Mouse (Mus musculus): ENCODE results near the gene Tmc2. TPM values are rescaled to one million over a fixed set of nuclear protein-coding genes. Genes with fewer than 3 reads are reported as not detected.

The Tmc2 gene
- total RNA-seq (2014; rRNA removed; ENCODE audit: low replicate concordance) (not detected in 2 replicates), polyA plus RNA-seq (2015; fragmentation: Nextera tagmentation; extraction: Ambion mirVana) (not detected in 2 replicates)

DNA sequence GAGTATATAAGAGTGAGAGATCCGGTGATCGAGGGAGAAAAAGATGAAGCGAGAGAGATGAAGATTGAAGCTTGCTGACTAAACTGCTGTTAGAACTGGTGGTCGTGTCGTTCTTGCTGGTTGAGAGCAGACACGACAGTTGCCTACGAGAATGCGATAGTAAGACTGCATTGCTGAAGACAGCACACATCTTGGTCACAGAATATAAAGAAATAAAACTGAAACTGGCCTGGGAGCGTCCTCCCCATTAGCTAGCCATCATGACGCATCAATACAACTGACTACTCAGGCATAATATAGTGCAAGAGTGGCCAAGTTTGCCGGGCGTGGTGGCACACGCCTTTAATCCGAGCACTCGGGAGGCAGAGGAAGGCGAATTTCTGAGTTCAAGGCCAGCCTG lies at the start of gene Tmc2:
Gene Tmc2, plus strand, starts transcription at position 301 of the 400 bp plus-strand sequence.
- TF ChIP-seq EP300 (IDR thresholded peaks at IDR 0.05; ENCODE audit: low read depth), result no peak
- TF ChIP-seq CTCF (IDR thresholded peaks at IDR 0.05; ENCODE audit: low read depth), result no peak
- Histone ChIP-seq H3K9me3 (replicated peaks; ENCODE audit: control insufficient read depth, low read length) (0 out of 2 replicates have a peak, but pooled peaks cover 3% of the 10 kb centered on the region), H3K4me2 (ENCODE audit: low read depth, low read length) (no peak within 1 kb of the TSS), H3K4me1 (ENCODE audit: control insufficient read depth, insufficient read depth) (no peaks in the 10 kb centered on the region), H3K36me3 (replicated peaks; ENCODE audit: control insufficient read depth, insufficient read depth, low read length) (no peaks in the 10 kb centered on the region), H3K4me3 (ENCODE audit: low read depth, low read length) (no peak within 1 kb of the TSS), H3K9ac (replicated peaks; ENCODE audit: low read depth, low read length) (no peak within 1 kb of the TSS), H3K27me3 (ENCODE audit: control insufficient read depth, insufficient read depth, low read length) (no peaks in the 10 kb centered on the region), H3K27ac (ENCODE audit: low read depth) (no peak within 1 kb of the TSS)
- WGBS, result 91% methylated on average over 16 of the region's 16 CpGs
- DNase-seq (ENCODE audit: low spot score), result no peak
- ATAC-seq (ENCODE audit: insufficient read depth, low read depth), result no peak

DNA sequence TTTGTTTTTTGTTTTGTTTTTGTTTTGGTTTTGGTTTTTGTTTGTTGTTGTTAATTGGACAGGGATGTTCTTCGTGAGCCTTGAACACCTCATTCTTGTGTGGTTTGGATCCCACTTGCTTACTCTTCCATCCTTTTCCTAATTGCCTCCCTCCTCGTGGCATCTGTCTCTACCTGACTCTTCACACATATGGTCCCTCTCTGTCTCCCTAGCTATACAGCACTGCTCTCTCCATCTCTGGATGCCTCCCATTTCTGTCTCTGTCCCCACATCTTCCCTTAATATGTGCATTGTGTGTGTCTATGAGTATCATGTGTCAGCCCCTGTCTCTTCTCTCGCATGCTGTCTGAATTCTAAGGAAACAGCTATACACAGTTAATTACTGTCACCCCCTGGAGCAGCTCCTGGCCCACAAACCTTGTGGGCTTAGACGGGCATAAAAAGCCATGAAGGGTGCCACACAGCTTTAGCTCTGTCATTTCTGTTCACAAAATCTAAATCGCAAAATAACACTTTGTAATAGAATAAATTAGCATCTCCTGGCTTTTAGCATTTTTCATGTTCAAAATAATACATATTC lies 48.8 kb upstream of the Tmc2 start:
- 78% methylated on average over 5 of the region's 5 CpGs for WGBS
- no peak overlapping the region for H3K4me2 ChIP-seq (ENCODE audit: low read depth, low read length)
- no peak overlapping the region for H3K4me3 ChIP-seq (ENCODE audit: low read depth, low read length)
- no peaks in the 10 kb centered on the region for H3K4me1 ChIP-seq (ENCODE audit: control insufficient read depth, insufficient read depth)
- ATAC-seq (ENCODE audit: insufficient read depth, low read depth) (no peak), DNase-seq (ENCODE audit: low spot score) (no peak)
- no peak overlapping the region for H3K9ac ChIP-seq (replicated peaks; ENCODE audit: low read depth, low read length)
- H3K27me3 ChIP-seq (ENCODE audit: control insufficient read depth, insufficient read depth, low read length), result no peaks in the 10 kb centered on the region
- H3K9me3 ChIP-seq (replicated peaks; ENCODE audit: control insufficient read depth, low read length), result no peaks in the 10 kb centered on the region
- H3K36me3 ChIP-seq (replicated peaks; ENCODE audit: control insufficient read depth, insufficient read depth, low read length), result no peaks in the 10 kb centered on the region
- TF ChIP-seq CTCF (IDR thresholded peaks at IDR 0.05; ENCODE audit: low read depth), result no peak
- no peak for TF ChIP-seq EP300 (IDR thresholded peaks at IDR 0.05; ENCODE audit: low read depth)
- H3K27ac ChIP-seq (ENCODE audit: low read depth), result no peak overlapping the region

DNA sequence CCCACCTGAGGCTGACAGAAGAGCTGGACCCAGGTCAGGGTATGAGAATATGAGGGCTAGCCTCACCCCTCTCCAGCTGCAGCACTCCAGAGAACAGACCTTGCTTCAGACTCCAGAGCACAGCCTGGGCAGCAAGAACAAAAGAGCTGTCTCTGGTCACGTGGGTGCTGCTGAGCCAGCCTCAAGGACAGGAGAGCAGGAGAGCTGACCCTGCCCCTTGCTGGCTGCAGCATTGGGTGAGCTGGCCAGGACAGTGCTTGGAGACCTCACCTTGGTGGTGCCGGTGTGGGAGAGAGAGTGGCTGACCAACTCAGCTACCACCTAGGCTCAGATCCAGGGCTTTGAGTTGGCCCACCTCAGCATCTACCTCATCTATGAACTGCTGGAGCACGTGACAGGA lies 39.8 kb upstream of the Tmc2 start:
- ATAC-seq (ENCODE audit: insufficient read depth, low read depth) (no peak), DNase-seq (ENCODE audit: low spot score) (no peak)
- no peaks in the 10 kb centered on the region for H3K27me3 ChIP-seq (ENCODE audit: control insufficient read depth, insufficient read depth, low read length)
- no peak overlapping the region for H3K4me2 ChIP-seq (ENCODE audit: low read depth, low read length)
- H3K4me1 ChIP-seq (ENCODE audit: control insufficient read depth, insufficient read depth), result no peaks in the 10 kb centered on the region
- 74% methylated on average over 3 of the region's 3 CpGs for WGBS
- no peaks in the 10 kb centered on the region for H3K9me3 ChIP-seq (replicated peaks; ENCODE audit: control insufficient read depth, low read length)
- no peak overlapping the region for H3K9ac ChIP-seq (replicated peaks; ENCODE audit: low read depth, low read length)
- TF ChIP-seq EP300 (IDR thresholded peaks at IDR 0.05; ENCODE audit: low read depth), result no peak
- TF ChIP-seq CTCF (IDR thresholded peaks at IDR 0.05; ENCODE audit: low read depth), result no peak
- no peak overlapping the region for H3K27ac ChIP-seq (ENCODE audit: low read depth)
- no peak overlapping the region for H3K4me3 ChIP-seq (ENCODE audit: low read depth, low read length)
- H3K36me3 ChIP-seq (replicated peaks; ENCODE audit: control insufficient read depth, insufficient read depth, low read length), result no peaks in the 10 kb centered on the region

DNA sequence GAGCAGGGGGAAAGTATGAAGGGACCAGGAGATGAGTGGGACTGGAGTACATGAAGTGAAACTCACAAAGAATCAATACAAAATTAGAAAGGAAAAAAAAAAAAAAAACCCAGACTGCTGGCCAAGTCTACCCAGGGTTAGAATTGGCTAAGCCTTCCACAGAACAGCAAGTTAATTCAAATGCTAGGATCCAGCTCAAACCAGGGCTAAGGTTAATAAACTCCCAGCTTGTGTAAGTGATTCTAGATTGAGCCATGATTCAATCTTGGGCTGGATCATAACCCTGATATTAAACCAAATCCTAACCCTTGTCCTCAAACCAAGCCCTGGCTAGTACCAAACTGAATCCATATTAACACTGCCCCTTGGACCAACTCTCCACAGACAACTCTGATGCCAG lies 39.1 kb upstream of the Tmc2 start:
- ATAC-seq (ENCODE audit: insufficient read depth, low read depth), result no peak
- no peak for DNase-seq (ENCODE audit: low spot score)
- no peaks in the 10 kb centered on the region for H3K27me3 ChIP-seq (ENCODE audit: control insufficient read depth, insufficient read depth, low read length)
- TF ChIP-seq CTCF (IDR thresholded peaks at IDR 0.05; ENCODE audit: low read depth), result no peak
- no peak overlapping the region for H3K4me2 ChIP-seq (ENCODE audit: low read depth, low read length)
- H3K9me3 ChIP-seq (replicated peaks; ENCODE audit: control insufficient read depth, low read length), result no peaks in the 10 kb centered on the region
- no peak overlapping the region for H3K9ac ChIP-seq (replicated peaks; ENCODE audit: low read depth, low read length)
- no peak overlapping the region for H3K27ac ChIP-seq (ENCODE audit: low read depth)
- no peaks in the 10 kb centered on the region for H3K36me3 ChIP-seq (replicated peaks; ENCODE audit: control insufficient read depth, insufficient read depth, low read length)
- H3K4me3 ChIP-seq (ENCODE audit: low read depth, low read length), result no peak overlapping the region
- H3K4me1 ChIP-seq (ENCODE audit: control insufficient read depth, insufficient read depth), result no peaks in the 10 kb centered on the region

DNA sequence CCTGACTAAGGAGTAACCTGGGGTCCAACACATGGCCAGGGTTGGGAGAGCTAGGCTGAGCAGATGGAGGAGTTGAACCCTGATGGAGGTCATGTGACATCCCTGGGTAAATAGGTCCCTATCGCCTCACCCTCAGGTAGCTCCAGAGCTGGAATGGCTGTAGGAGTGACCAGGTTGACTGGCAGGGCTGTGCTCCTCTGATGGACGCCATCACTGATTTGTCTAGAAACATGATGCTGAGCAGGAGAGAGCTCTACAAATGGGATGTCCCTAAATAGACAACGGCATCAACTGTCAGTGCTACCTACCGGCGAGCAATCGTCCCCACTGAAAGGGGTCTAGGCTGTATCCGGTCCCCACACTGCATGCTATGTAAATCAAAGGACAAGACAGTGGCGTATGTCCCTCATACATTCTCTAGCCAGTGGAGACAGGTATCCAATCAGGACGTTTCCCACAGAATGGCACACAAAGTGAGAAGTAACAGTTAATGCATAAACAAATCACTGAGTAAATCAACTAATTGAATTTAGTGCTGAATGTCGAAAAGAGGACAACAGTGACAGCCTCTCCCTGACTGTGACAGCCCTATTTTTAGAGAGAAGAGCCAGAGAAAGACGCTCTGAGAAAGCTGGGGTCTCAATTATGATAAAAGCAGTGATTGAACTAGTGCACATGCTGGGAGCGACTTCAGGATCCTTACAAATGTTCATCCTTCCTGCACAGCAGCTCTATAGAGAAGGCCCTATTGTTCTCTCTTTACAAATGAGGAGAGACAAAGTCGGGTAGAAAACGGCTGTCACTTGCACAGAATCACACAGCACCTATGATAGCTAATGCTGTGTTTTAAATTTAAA lies 37.5 kb upstream of the Tmc2 start:
- Histone ChIP-seq H3K27me3 (ENCODE audit: control insufficient read depth, insufficient read depth, low read length) (no peaks in the 10 kb centered on the region), H3K9ac (replicated peaks; ENCODE audit: low read depth, low read length) (no peak overlapping the region), H3K27ac (ENCODE audit: low read depth) (no peak overlapping the region), H3K4me3 (ENCODE audit: low read depth, low read length) (no peak overlapping the region), H3K4me2 (ENCODE audit: low read depth, low read length) (no peak overlapping the region), H3K9me3 (replicated peaks; ENCODE audit: control insufficient read depth, low read length) (no peaks in the 10 kb centered on the region), H3K4me1 (ENCODE audit: control insufficient read depth, insufficient read depth) (no peaks in the 10 kb centered on the region), H3K36me3 (replicated peaks; ENCODE audit: control insufficient read depth, insufficient read depth, low read length) (no peaks in the 10 kb centered on the region)
- DNase-seq (ENCODE audit: low spot score), result no peak
- no peak for TF ChIP-seq CTCF (IDR thresholded peaks at IDR 0.05; ENCODE audit: low read depth)
- TF ChIP-seq EP300 (IDR thresholded peaks at IDR 0.05; ENCODE audit: low read depth), result no peak
- WGBS, result 60% methylated on average over 14 of the region's 14 CpGs
- no peak for ATAC-seq (ENCODE audit: insufficient read depth, low read depth)
